Mouse (Mus musculus): ENCODE results near the gene Alg11.

Alg11 gene

GRCm38 (mm10) chr8:22079313-22080007 is 18.9 kb downstream of the Alg11 start:
- no peak for DNase-seq

- no peak for DNase-seq
Measured at GRCm38 (mm10) chr8:22089226-22089625, 28.7 kb downstream of the Alg11 start.

- DNase-seq: no peak
Measured at GRCm38 (mm10) chr8:22091568-22091967, 31.0 kb downstream of the Alg11 start.

- peak; percentile 12 for DNase-seq
Measured at GRCm38 (mm10) chr8:22107020-22107419, 46.5 kb downstream of the Alg11 start.

Data from heart, adult 11 months (tissue).